Mouse (Mus musculus) thymus, adult 2 months (tissue): ENCODE measurements around the gene Tmprss9. TPM values are rescaled to one million over a fixed set of nuclear protein-coding genes. Genes with fewer than 3 reads are reported as not detected.

Experiments used
- DNase-seq: peaks from one replicate; pipeline ENCODE4 v3.0.0; 2021
- H3K27ac ChIP-seq: fragments of 200-500 bp; 2 replicates; pipeline ENCODE4 v1.5.1; 2012; ENCODE audit warnings: low read length, control low read depth; ENCODE audit not compliant: control insufficient read depth, insufficient read depth
- H3K27me3 ChIP-seq: fragments of 200-500 bp; 2 replicates; pipeline ENCODE4 v1.6.1; 2012; ENCODE audit warnings: mild to moderate bottlenecking, low read length, moderate library complexity, mixed read lengths; ENCODE audit not compliant: control insufficient read depth, insufficient read depth
- H3K36me3 ChIP-seq: fragments of 200-500 bp; 2 replicates; pipeline ENCODE4 v1.6.1; 2012; ENCODE audit warnings: mild to moderate bottlenecking, low read length, moderate library complexity; ENCODE audit not compliant: control insufficient read depth, insufficient read depth
- H3K4me1 ChIP-seq: fragments of 200-500 bp; replicated peaks from 2 replicates; pipeline ENCODE4 v1.6.1; 2012; ENCODE audit warnings: low read length; ENCODE audit not compliant: control insufficient read depth, insufficient read depth
- H3K4me3 ChIP-seq: fragments of 200-500 bp; 2 replicates; pipeline ENCODE4 v1.5.1; 2012; ENCODE audit warnings: mild to moderate bottlenecking, low read length, control low read depth, moderate library complexity; ENCODE audit not compliant: control insufficient read depth, insufficient read depth
- CTCF ChIP-seq: fragments of 200-500 bp; IDR thresholded peaks from 2 replicates; pipeline ENCODE4 v1.5.1; 2012; ENCODE audit warnings: mild to moderate bottlenecking, control low read depth, low read length, moderate library complexity, borderline replicate concordance; ENCODE audit not compliant: control insufficient read depth, poor library complexity, insufficient read depth; ENCODE audit errors: extremely low read depth
- POLR2A ChIP-seq: fragments of 200-500 bp; IDR thresholded peaks from 2 replicates; pipeline ENCODE4 v1.6.1; 2012; ENCODE audit warnings: mild to moderate bottlenecking, low read length, control low read depth, moderate library complexity; ENCODE audit not compliant: control insufficient read depth, poor library complexity, insufficient read depth; ENCODE audit errors: extremely low read depth
- WGBS: fragments of 180-500 bp; shearing (Covaris S2); methylation state at CpG from one replicate; pipeline ENCODE4 v1.1.7; 2018; 5-methylcytosine and 5-hydroxymethylcytosine counted together
- polyA plus RNA-seq: library from polyadenylated mRNA; depleted of rRNA; stranded (reverse); fragments of >200 nt; gene quantifications from 2 replicates; pipeline ENCODE4 v1.2.3, GENCODE M21; 2012

Gene Tmprss9
- polyA plus RNA-seq, 1 experiment: 0.28 TPM

DNA sequence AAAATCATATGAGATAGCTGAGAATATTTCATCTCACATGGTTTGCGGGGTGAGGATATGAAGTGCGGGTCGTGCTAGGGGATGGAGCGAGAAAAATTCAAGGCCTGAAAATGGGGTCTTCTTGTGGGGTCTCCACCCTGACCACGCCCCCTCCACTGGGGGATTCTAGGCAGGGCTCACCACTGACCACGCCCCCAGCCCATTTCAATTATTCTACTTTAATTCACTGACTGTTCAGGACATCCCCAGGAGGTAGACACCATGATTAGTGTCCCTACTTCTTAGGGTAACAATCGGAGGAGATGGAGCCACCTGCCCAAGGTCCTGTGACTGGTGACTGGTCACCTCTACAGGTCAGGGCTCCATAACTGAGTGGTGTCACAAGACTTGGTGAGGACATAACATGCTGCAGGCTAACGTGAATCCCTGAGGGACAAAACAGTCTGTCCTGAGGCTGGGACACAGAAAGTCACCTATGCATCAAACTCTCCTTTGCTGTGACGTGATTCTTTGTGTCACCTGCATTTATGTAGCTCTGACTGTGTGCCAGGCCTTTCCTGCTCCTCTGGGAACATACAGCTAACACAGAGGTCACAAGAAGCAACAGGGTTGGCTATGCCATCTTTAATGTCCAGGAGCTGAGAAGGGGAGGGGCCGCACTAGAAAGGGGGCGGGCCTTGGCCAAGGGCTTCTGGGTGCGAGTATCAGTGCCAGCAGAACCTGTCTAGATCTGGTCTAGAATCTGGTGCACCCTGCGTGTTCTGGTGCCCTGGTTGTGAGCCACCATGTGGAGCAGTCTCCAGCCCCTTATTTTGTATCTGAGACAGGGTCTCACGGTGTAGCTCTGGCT is 62.7 kb downstream of the Tmprss9 start:
- no peak overlapping the region for H3K4me3 ChIP-seq
- peaks cover 52% of the 10 kb centered on the region for H3K4me1 ChIP-seq
- TF ChIP-seq CTCF (no peak), POLR2A (no peak)
- DNase-seq: no peak
- WGBS: 84% methylated on average over 14 of the region's 14 CpGs
- H3K27me3 ChIP-seq: peaks cover 12% of the 10 kb centered on the region; the same call in 1 of the 2 replicates
- H3K36me3 ChIP-seq: no peaks in the 10 kb centered on the region
- no peak overlapping the region for H3K27ac ChIP-seq

DNA sequence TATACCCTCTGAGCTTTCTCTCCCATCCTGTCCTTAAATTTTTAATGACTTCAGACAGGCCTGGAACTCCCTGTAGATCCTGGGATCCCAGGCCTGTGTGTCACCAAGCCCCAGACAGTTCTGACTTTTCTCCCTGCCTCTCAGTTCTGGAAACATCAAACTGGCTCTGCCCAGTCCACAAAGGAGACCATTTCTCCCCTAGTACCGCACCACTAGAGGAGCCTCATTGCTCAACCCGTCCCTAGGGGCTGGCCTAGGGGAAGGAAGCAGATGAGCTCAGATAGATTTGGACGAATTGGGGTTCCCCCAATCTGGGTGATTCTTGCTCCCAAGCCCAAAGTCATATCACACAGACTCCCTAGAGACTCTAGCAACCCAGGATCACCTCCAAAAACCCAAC is 63.6 kb downstream of the Tmprss9 start:
- no peak for DNase-seq
- peaks cover 55% of the 10 kb centered on the region for H3K4me1 ChIP-seq
- no peak for TF ChIP-seq CTCF
- no peak for TF ChIP-seq POLR2A

DNA sequence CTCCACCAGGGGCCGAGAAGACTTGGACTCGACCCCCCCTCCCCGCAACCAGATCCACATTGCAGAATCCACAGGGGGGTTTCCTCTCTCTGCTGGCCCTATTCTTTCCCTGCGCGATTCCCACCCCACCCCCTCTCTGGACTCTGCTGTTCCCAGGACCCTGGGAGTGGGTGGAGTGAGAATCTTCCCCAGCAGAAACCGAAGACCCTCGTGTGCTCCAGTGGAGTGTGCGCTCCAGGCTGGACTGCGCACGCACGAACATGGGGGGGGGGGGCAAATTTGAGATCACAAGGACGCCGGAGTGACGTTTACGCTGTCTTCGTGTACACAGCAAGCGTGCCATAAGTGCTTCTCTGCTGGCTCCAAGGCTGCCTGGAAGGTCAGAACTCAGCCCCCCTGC is 64.0 kb downstream of the Tmprss9 start:
- TF ChIP-seq POLR2A: no peak
- TF ChIP-seq CTCF: no peak
- Histone ChIP-seq H3K4me1 (peaks cover 55% of the 10 kb centered on the region), H3K36me3 (no peaks in the 10 kb centered on the region), H3K27me3 (peaks cover 14% of the 10 kb centered on the region; the same call in 1 of the 2 replicates), H3K27ac (no peak overlapping the region), H3K4me3 (no peak overlapping the region)
- 48% methylated on average over 17 of the region's 17 CpGs for WGBS
- no peak for DNase-seq

More for the DNA sequence above, 63.6 kb downstream of the Tmprss9 start:
- H3K4me3 ChIP-seq: no peak overlapping the region
- H3K36me3 ChIP-seq: no peaks in the 10 kb centered on the region
- WGBS: 46% methylated on average over 3 of the region's 3 CpGs
- H3K27ac ChIP-seq: no peak overlapping the region
- H3K27me3 ChIP-seq: peaks cover 14% of the 10 kb centered on the region; the same call in 1 of the 2 replicates

DNA sequence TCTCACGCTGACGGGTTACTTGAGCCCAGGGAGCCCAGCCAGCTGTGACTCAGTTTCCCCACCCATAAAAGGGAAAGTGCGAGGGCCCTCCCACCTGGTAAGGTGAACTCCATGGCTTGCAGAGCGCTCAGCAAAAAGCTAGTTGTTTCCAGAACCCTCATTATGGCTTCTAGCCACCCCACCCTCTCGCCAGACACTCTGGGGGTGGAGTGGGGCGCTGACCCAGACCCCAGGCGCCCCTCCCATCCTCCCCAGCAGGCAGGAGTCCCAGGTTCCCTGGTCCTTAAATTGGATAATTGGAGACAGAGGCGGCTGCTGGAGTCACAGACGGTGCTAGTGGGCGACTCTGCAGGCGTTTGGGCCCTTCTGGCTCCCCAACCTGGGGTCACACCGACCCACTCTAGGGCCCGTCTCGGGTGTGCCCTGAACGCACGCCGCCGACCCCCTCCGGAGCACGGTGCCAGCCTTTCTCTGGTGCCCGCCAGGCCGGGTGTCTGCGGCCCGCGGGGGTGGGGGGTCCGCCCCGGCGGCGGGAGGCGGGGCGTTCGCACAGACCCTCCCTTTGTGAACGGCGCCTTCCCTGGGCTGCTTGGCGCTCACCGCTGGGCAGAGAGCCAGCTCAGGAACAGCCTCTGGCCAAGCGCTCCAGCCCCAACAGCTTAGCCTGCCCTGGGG is 64.6 kb downstream of the Tmprss9 start:
- no peak for DNase-seq
- Histone ChIP-seq H3K4me3 (no peak overlapping the region), H3K27me3 (peaks cover 12% of the 10 kb centered on the region; the same call in 1 of the 2 replicates), H3K4me1 (peaks cover 55% of the 10 kb centered on the region), H3K36me3 (no peaks in the 10 kb centered on the region), H3K27ac (no peak overlapping the region)
- TF ChIP-seq POLR2A: no peak
- no peak for TF ChIP-seq CTCF
- 13% methylated on average over 37 of the region's 37 CpGs for WGBS

DNA sequence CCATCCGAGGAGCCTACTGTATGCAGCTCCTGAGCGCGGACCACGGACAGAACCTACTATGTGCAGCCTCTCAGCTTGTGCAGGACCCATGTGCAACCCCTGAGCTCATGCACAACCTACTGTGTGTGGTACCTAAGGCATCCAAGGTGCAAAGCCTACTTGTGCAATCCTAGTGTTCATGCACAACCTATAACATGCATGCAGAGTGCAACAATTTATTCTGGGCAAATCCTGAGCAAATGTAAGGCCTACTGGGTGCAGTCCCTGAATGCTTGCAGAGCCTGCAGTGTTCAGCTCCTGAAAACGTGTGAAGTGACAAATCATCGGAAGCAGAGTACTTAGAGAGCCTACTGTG is 65.1 kb downstream of the Tmprss9 start:
- Histone ChIP-seq H3K4me1 (peaks cover 52% of the 10 kb centered on the region), H3K4me3 (no peak overlapping the region), H3K27ac (no peak overlapping the region)

DNA sequence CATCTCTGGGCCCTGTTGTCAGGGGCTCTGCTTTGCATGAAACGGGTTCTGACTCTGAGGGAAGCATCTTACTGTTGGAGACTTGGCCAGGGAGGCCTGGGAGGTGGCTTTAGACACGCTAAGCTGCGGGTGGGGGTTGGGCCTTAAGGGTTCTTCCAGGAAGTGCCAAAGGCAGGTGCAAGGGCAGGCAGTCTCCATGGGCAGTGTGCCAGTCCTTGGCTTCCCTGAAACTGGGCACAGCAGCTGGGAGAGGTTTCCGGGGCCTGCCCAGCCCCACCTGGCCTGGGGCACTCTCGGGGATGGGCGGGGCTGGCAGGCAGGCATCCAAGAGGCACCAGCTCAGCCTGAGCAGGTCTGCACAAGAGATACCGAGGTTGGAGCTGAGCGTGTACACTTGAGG is 66.0 kb downstream of the Tmprss9 start:
- no peak for DNase-seq
- 8% methylated on average over 8 of the region's 8 CpGs for WGBS
- Histone ChIP-seq H3K27me3 (peaks cover 5% of the 10 kb centered on the region; the same call in 1 of the 2 replicates), H3K36me3 (no peaks in the 10 kb centered on the region), H3K4me1 (peaks cover 44% of the 10 kb centered on the region), H3K27ac (no peak overlapping the region), H3K4me3 (no peak overlapping the region)
- TF ChIP-seq POLR2A: no peak
- TF ChIP-seq CTCF: no peak

More for the DNA sequence above, 65.1 kb downstream of the Tmprss9 start:
- Histone ChIP-seq H3K36me3 (no peaks in the 10 kb centered on the region), H3K27me3 (peaks cover 8% of the 10 kb centered on the region; the same call in 1 of the 2 replicates)
- no peak for DNase-seq
- WGBS: 28% methylated on average over 6 of the region's 6 CpGs
- TF ChIP-seq CTCF (no peak), POLR2A (no peak)
